Mouse (Mus musculus) hindbrain, embryonic 14.5 days (tissue): ENCODE measurements around the gene Dnpep. TPM values are rescaled to one million over a fixed set of nuclear protein-coding genes. Genes with fewer than 3 reads are reported as not detected.
A peak's percentile ranks its signal among the peaks of the same experiment; 100 is the strongest.

Source experiments
- ATAC-seq: fragments of 200-750 bp; cut with Nextera tagmentation; 2 replicates; pipeline ENCODE4 v1.8.0; 2017; ENCODE audit warnings: moderate number of reproducible peaks, mild to moderate bottlenecking, moderate TSS enrichment, moderate library complexity; ENCODE audit not compliant: low FRiP score
- DNase-seq: peaks from one replicate; pipeline ENCODE4 v3.0.0-alpha.2; 2015; ENCODE audit warnings: low spot score
- H3K27ac ChIP-seq: fragments of 300-500 bp; sonication (generic); 2 replicates; pipeline ENCODE4 v1.5.1; 2014; ENCODE audit warnings: mild to moderate bottlenecking, moderate library complexity
- H3K27me3 ChIP-seq: fragments of 300-500 bp; sonication (generic); 2 replicates; pipeline ENCODE4 v1.6.1; 2014; ENCODE audit warnings: mild to moderate bottlenecking, low read length, mixed read lengths; ENCODE audit not compliant: control insufficient read depth, insufficient read depth
- H3K36me3 ChIP-seq: fragments of 300-500 bp; sonication (generic); replicated peaks from 2 replicates; pipeline ENCODE4 v1.6.1; 2014; ENCODE audit not compliant: control insufficient read depth, insufficient read depth
- H3K4me1 ChIP-seq: fragments of 300-500 bp; sonication (generic); replicated peaks from 2 replicates; pipeline ENCODE4 v1.6.1; 2014; ENCODE audit warnings: antibody characterized with exemption, low read length, mixed read lengths; ENCODE audit not compliant: control insufficient read depth, insufficient read depth
- H3K4me2 ChIP-seq: fragments of 300-500 bp; sonication (generic); replicated peaks from 2 replicates; pipeline ENCODE4 v1.6.1; 2014; ENCODE audit warnings: mild to moderate bottlenecking, moderate library complexity
- H3K4me3 ChIP-seq: fragments of 300-500 bp; sonication (generic); replicated peaks from 2 replicates; pipeline ENCODE4 v1.5.1; 2014; ENCODE audit warnings: mild to moderate bottlenecking, low read length
- H3K9ac ChIP-seq: fragments of 300-500 bp; sonication (generic); 2 replicates; pipeline ENCODE4 v1.6.1; 2014
- H3K9me3 ChIP-seq: fragments of 300-500 bp; sonication (generic); 2 replicates; pipeline ENCODE4 v1.6.1; 2016; ENCODE audit warnings: low read length; ENCODE audit not compliant: control insufficient read depth
- WGBS: fragments of 180-500 bp; shearing (Covaris S2); extraction: QIAGEN DNeasy Blood & Tissue Kit; methylation state at CpG from one replicate; pipeline ENCODE4 v1.1.7; 2014; 5-methylcytosine and 5-hydroxymethylcytosine counted together
- polyA plus RNA-seq: library from polyadenylated mRNA; unstranded; fragments of >200 nt; fragmentation: Nextera tagmentation; extraction: Ambion mirVana; gene quantifications from 2 replicates; pipeline ENCODE4 v1.2.1, GENCODE M21; 2014

Dnpep gene
- polyA plus RNA-seq, 1 experiment from 2014 or later: 141 TPM

DNA sequence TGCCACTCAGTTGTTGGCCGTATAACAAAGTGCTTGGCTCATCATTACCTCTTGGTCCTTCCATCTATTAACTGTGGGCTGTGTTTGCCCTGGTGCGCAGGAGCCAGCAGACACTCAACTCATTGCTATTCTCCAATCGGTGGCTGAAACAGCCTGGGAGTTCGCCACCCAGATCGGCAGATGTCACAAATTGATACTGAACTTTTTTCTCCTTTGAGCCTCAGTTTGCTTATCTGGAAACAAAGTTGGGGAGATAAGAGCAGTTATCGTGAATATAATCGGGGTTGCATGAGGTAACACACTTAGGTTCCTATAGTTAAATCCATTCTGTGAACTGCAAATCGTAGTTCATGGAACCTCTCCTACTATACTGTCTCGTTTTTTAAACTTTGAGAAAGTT is 19.3 kb upstream of the Dnpep start:
- Histone ChIP-seq H3K4me3 (no peak overlapping the region), H3K9ac (no peak overlapping the region), H3K27ac (no peak overlapping the region), H3K4me2 (no peak overlapping the region), H3K4me1 (peaks cover 19% of the 10 kb centered on the region), H3K27me3 (no peaks in the 10 kb centered on the region), H3K36me3 (no peaks in the 10 kb centered on the region), H3K9me3 (no peaks in the 10 kb centered on the region)
- WGBS: 80% methylated on average over 9 of the region's 9 CpGs
- ATAC-seq (no peak), DNase-seq (no peak)

DNA sequence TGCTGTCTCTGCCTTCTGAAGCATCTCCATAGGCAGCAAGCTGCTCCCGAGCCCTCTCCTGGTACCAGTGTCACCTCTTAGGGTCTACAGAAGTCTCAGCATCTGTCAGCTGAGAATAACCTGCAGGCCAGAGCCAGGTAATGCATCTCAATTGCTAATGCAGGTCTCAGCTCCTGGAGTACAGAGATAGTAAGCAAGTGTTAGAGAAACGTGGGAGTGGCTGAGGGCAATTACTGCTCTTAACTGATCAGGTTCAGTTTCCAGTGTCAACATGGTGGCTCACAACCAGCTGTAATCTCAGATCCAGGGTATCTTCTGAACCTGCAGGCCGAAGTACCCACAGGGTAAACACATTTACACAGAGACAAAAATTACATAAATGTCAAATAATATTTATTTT is 18.7 kb upstream of the Dnpep start:
- no peak overlapping the region for H3K4me2 ChIP-seq
- 79% methylated on average over 3 of the region's 3 CpGs for WGBS
- no peak overlapping the region for H3K27ac ChIP-seq
- no peak overlapping the region for H3K9ac ChIP-seq
- H3K9me3 ChIP-seq: no peaks in the 10 kb centered on the region
- peaks cover 19% of the 10 kb centered on the region for H3K4me1 ChIP-seq
- ATAC-seq (no peak), DNase-seq (no peak)
- H3K4me3 ChIP-seq: no peak overlapping the region
- no peaks in the 10 kb centered on the region for H3K27me3 ChIP-seq
- H3K36me3 ChIP-seq: no peaks in the 10 kb centered on the region

DNA sequence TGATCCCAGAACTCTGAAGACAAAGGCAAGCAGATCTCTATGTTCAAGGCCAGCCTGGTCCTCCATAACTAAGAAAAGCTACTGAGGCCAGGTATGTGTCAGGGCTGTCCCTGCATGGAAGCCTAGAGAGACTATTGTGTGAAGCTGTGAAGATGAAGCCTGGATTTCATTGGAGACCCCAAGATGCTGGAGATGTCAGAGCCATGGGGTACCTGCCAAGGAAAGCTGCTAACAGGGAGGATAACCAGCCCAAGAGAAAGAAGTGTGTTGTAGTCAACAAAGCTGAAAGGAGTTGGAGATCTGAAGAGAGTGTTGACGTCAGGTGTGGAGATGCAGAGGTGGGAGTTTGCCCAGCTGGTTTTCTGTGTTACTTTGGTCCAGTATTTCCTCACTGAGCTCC is 13.5 kb upstream of the Dnpep start:
- Histone ChIP-seq H3K36me3 (no peaks in the 10 kb centered on the region), H3K27me3 (no peaks in the 10 kb centered on the region), H3K9ac (no peak overlapping the region), H3K27ac (no peak overlapping the region), H3K4me1 (no peaks in the 10 kb centered on the region), H3K9me3 (no peaks in the 10 kb centered on the region), H3K4me2 (no peak overlapping the region), H3K4me3 (no peak overlapping the region)
- WGBS: 91% methylated on average over 1 of the region's 1 CpGs
- ATAC-seq (no peak), DNase-seq (no peak)

DNA sequence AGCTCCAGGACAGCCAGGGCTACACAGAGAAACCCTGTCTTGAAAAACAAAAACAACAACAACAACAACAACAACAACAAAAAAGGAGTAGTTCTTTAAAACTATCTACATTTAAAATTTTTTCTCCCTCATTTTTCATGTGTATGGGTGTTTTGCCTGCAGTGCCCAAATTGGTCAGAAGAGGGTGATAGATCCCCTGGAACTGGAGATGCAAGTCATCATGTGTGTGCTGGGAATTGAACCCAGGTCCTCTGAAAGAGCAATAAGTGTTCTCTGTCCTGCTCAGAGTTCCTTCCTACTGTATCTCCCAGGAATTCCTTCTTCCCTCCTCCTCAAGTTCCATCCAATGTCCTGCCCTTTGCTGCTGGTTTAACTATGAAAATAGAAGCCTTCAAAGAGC is 9.7 kb upstream of the Dnpep start:
- Histone ChIP-seq H3K4me1 (no peaks in the 10 kb centered on the region), H3K27ac (no peak overlapping the region), H3K4me3 (no peak overlapping the region), H3K36me3 (no peaks in the 10 kb centered on the region), H3K4me2 (no peak overlapping the region), H3K27me3 (no peaks in the 10 kb centered on the region), H3K9me3 (no peaks in the 10 kb centered on the region), H3K9ac (no peak overlapping the region)
- no peak for DNase-seq
- no peak for ATAC-seq

DNA sequence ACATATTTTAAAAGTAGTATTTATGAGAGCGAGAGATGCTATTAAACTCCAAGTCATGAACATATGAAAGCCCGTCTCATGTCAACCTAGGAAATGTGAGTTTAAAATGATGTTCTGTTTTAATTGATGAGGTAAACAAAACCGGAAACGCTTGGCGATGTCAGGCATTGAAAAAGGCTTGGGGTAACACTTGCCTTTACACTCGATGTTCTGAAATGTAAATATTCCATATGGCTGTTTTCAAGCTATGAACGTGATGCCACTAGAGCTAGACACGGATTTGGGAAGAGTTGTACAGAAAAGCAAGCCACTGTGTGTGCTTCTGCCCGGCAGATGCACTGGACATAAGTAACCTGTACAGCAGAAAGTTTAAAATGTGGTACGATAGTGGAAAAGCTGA is 1.4 kb upstream of the Dnpep start:
- 93% methylated on average over 10 of the region's 10 CpGs for WGBS
- H3K4me3 ChIP-seq: no peak overlapping the region
- H3K9me3 ChIP-seq: no peaks in the 10 kb centered on the region
- ATAC-seq (no peak), DNase-seq (no peak)
- H3K27ac ChIP-seq: no peak overlapping the region
- peaks cover 15% of the 10 kb centered on the region for H3K4me1 ChIP-seq
- no peak overlapping the region for H3K9ac ChIP-seq
- no peaks in the 10 kb centered on the region for H3K27me3 ChIP-seq
- H3K36me3 ChIP-seq: peaks cover 15% of the 10 kb centered on the region
- no peak overlapping the region for H3K4me2 ChIP-seq

DNA sequence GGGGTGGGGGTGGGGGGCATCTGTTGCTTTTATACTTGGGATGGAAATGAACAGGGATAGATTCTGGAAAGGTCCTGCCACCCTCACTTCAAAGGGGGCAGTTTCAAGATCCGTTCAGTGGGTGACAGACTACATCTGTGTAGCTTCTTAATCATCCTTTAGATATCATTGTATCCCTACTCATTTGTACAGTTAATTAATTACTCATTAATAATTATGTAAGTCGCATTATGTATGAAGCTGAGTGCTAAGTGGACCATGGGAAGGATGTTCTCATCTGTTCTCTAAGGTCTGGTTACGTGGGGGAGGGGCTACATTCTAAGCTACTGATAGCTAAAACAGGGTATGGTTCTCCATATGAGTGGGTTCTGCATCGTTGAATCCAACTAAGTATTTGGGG is 946 bp upstream of the Dnpep start:
- H3K4me2 ChIP-seq: no peak overlapping the region
- H3K9me3 ChIP-seq: no peaks in the 10 kb centered on the region
- H3K27me3 ChIP-seq: no peaks in the 10 kb centered on the region
- H3K9ac ChIP-seq: no peak overlapping the region
- no peak for DNase-seq
- peaks cover 15% of the 10 kb centered on the region for H3K4me1 ChIP-seq
- peaks cover 20% of the 10 kb centered on the region for H3K36me3 ChIP-seq
- ATAC-seq: no peak
- H3K27ac ChIP-seq: no peak overlapping the region
- no peak overlapping the region for H3K4me3 ChIP-seq
- WGBS: 84% methylated on average over 4 of the region's 4 CpGs

DNA sequence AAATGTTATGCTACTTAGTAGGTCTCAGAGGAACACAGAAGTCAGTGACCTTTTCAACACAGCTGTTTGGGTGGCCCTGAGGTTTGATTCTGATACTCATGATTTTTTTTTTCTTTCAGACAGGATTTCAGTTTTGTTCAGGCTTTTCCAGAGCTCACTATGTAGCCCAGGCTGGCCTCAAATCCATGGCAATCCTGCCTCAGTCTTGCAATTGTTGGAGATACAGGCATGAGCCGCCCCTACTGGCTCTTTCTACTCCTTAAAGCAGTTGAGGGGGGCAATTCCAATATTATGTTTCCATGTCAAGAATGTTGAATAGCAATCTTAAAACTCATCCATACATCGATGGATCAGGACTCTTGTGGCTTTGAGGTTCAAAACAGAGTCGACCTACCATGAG is 511 bp upstream of the Dnpep start:
- H3K27me3 ChIP-seq: no peaks in the 10 kb centered on the region
- H3K4me3 ChIP-seq: peak overlapping the region; percentile 58; the same call in 1 of the 2 replicates
- H3K9me3 ChIP-seq: no peaks in the 10 kb centered on the region
- peaks cover 15% of the 10 kb centered on the region for H3K4me1 ChIP-seq
- DNase-seq (peak; percentile 34), ATAC-seq (no peak)
- peak overlapping the region; percentile 41 for H3K4me2 ChIP-seq
- H3K9ac ChIP-seq: peak overlapping the region; percentile 37; the same call in 1 of the 2 replicates
- peaks cover 24% of the 10 kb centered on the region for H3K36me3 ChIP-seq
- peak overlapping the region; percentile 78 for H3K27ac ChIP-seq
- WGBS: 71% methylated on average over 3 of the region's 3 CpGs

DNA sequence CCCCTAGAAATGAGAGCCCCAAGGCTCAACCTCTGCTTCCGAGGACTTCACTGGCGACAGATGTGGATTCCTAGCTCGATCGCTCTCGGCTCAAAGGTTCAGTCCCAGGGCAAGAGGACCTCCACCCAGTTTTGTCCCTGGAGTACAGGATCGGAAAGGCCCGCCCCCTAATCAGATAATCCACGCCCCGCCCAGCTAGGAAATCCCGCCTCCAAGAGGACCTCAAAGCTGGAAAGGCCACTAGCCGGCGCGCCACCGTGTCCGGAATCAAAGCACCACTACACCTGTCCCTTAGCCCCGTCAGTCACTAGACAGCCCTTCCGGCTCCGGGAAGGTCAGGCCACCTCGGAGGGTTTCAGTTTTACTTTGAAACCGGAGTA is 939 bp downstream of the Dnpep start:
- DNase-seq: peak; percentile 79
- H3K4me1 ChIP-seq: peaks cover 15% of the 10 kb centered on the region
- under 1% methylated on average over 20 of the region's 20 CpGs for WGBS

DNA sequence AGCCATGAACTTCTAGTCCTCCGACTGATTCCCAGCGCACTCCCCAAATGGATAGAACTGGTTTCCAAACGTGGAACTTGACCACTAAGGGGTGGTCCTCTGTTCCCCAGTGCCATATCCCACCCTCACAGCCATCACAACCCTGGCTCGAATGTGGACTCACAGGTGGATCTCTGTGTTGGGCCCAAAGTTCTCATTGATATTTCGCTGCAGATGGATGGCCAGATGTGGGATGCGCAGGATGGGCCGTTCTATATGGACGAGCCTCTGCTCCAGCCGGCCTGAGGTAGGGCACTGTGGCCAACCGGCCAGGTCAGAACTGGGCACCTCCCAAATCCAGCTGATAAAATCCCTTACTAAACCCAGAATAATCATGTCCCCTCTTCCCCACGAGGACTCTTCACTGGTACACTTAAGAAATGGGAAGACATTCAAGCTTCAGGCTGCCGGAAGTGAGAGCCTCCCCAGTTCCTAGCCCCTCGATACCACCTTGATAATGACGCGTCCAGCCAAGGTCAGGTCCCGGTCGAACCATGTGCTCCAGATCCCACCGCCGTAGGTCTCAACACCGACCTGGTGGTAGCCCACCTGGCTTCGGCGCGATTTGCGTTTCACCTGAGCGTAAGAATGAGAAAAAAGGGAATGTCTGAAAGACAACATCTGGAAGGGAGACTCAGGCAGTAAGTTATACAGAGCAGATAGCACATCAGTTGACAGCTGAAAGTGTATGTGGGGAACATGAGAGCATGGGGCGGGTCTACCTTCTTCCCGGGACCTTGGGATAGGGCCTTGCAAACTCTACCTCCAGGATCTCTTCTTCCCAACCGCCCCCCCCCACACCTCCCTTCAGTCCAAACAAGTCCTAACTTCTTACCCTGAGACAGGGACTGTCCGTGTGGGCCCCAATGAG is 2.1 kb downstream of the Dnpep start:
- ATAC-seq: no peak
- Histone ChIP-seq H3K9ac (peak overlapping the region; percentile 71), H3K4me3 (peak overlapping the region; percentile 58), H3K9me3 (no peaks in the 10 kb centered on the region), H3K27me3 (no peaks in the 10 kb centered on the region), H3K27ac (no peak overlapping the region), H3K4me2 (peak overlapping the region; percentile 82), H3K4me1 (peaks cover 15% of the 10 kb centered on the region), H3K36me3 (peaks cover 50% of the 10 kb centered on the region)
- WGBS: 87% methylated on average over 29 of the region's 29 CpGs
- no peak for DNase-seq

More for the DNA sequence above, 939 bp downstream of the Dnpep start:
- peak overlapping the region; percentile 71 for H3K9ac ChIP-seq
- peak overlapping the region; percentile 58 for H3K4me3 ChIP-seq
- H3K27me3 ChIP-seq: no peaks in the 10 kb centered on the region
- peak; percentile 31 for ATAC-seq
- H3K36me3 ChIP-seq: peaks cover 38% of the 10 kb centered on the region
- H3K4me2 ChIP-seq: peak overlapping the region; percentile 82
- H3K9me3 ChIP-seq: no peaks in the 10 kb centered on the region
- peak overlapping the region; percentile 82 for H3K27ac ChIP-seq
